Mouse (Mus musculus): ENCODE data around the gene Gm10061. TPM values are rescaled to one million over a fixed set of nuclear protein-coding genes. Genes with fewer than 3 reads are reported as not detected.
"Not testable (repeated sequence)": the region's sequence is repeated elsewhere in the genome, so short reads cannot be mapped to it uniquely, and the experiment has no call there.

Gm10061 gene
- not detected in 2 replicates for total RNA-seq (2017)

DNA sequence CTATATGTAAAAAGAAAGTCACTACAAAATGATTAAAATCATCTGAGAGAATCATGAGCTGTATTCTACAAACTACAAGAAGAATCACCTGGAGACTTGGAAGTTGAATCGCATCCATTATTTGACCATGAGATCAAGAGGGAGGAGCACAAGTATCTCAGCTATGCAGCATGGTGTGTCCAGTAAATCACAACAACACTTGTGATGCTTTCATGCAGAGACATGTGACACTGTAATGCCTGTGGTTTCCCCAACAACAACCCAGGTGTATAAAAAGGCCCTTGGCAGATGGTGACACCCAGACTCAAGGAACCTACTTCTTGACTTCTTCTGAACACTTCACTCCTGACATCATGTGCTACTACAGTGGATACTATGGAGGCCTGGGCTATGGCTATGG is at the start of gene Gm10061:
TSS of gene Gm10061 (plus strand) at position 301 of the 400 bp plus-strand sequence.
- no peak for ATAC-seq (replicated peaks; ENCODE audit: low read depth, poor library complexity, severe bottlenecking)

DNA sequence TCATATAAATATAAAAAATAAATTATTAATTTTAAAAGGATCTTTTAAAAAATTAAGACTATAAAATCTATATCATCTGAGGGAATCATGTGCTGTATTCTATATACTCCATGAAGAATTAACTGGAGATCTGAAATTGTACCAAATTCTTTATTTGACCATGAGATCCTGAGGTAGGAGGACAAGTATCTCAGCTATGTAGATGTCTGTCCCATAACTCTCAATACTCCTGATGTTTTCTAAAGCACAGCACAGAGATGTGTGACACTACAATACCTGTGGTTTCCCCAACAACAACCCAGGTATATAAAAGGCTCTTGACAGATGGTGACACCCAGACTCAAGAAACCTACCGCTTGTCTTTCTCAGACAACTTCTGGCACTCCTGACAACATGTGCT is 10.3 kb upstream of the Gm10061 start, which contains the start of gene Gm6358:
TSS of gene Gm6358 (plus strand) at position 301 of the 400 bp plus-strand sequence.
- ATAC-seq (replicated peaks; ENCODE audit: low read depth, poor library complexity, severe bottlenecking), result no peak

DNA sequence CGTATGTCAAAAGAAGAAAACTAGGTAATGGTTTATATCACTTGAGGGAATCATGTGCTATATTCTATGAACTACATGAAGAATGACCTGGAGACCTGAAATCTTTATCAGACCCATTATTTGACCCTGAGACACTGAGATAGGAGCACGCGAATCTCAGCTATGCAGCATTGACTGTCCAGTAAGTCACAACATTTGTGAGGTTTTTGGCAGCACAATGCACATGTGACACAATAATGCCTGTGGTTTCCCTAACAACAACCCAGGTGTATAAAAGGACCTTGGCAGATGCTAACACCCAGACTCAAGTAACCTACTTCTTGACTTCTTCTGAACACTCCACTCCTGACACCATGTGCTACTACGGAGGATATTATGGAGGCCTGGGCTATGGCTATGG is 6.8 kb downstream of the Gm10061 start, which contains the start of gene Gm9789:
TSS of gene Gm9789 (plus strand) at position 301 of the 400 bp plus-strand sequence.
- ATAC-seq (replicated peaks; ENCODE audit: low read depth, poor library complexity, severe bottlenecking), result no peak

DNA sequence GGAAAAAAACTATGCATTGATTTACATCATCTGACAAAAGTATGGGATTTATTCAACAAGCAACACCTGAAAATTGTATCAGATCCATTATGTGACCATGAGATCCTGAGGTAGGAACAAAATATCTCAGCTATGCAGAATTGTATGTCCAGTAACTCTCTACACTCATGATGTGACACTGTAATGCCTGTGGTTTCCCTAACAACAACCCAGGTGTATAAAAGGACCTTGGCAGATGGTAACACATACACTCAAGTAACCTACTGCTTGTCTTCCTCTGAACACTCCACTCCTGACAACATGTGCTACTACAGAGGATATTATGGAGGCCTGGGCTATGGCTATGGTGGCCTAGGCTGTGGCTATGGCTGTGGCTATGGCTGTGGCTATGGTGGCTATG is 18.3 kb downstream of the Gm10061 start, which contains the start of gene Gm7735:
TSS of gene Gm7735 (plus strand) at position 301 of the 400 bp plus-strand sequence.
- ATAC-seq (replicated peaks; ENCODE audit: low read depth, poor library complexity, severe bottlenecking), result not testable (repeated sequence)

DNA sequence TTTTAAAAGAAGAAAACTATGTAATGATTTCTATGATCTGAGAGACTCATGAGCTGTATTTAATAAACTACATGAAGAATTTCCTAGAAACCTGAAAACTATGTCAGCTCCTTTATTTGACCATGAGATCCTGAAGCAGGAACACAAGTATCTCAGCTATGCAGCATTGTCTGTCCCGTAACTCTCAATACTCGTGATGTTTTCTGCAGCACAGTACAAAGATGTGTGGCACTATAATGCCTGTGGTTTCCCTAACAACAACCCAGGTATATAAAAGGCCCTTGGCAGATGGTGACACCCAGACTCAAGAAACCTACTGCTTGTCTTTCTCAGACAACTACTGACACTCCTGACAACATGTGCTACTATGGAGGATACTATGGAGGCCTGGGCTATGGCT is 23.5 kb downstream of the Gm10061 start, which contains the start of gene 1110057P08Rik:
TSS of gene 1110057P08Rik (plus strand) at position 301 of the 400 bp plus-strand sequence.
- ATAC-seq (replicated peaks; ENCODE audit: low read depth, poor library complexity, severe bottlenecking), result no peak

DNA sequence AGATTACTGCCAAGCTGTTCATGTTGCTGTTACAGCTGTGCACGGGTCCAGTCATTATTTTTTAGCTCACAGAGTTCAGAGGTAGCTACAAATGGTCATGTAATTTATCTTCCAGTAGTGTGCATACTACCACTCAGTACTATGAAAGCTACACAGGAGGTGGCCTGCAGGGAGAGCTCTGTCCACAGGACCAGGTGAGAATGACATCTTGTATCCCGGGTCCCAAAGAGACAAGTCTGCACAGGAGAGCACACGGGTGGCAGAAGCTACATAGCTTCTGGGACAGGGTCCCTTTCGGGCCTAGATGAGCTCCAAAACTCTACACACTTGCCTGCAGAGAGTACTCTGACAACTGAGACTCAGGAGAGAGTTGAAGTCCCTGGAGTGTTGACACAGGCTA is 37.7 kb downstream of the Gm10061 start:
- ATAC-seq (replicated peaks; ENCODE audit: low read depth, poor library complexity, severe bottlenecking), result no peak

Other genes starting within 250 kb of the Gm10061 start
- not detected in 2 replicates for gene Krtap19-9b, start 218.8 kb upstream of the Gm10061 start, total RNA-seq (2017)
- not detected in 2 replicates for gene Krtap16-3, start 188.2 kb upstream of the Gm10061 start, total RNA-seq (2017)
- gene Krtap22-2, start 140.3 kb upstream of the Gm10061 start, total RNA-seq (2017), result not detected in 2 replicates
- not detected in 2 replicates for gene Gm10229, start 135.8 kb upstream of the Gm10061 start, total RNA-seq (2017)
- gene Krtap6-1, start 119.4 kb upstream of the Gm10061 start, total RNA-seq (2017), result not detected in 2 replicates
- gene Gm10228, start 109.6 kb upstream of the Gm10061 start, total RNA-seq (2017), result not detected in 2 replicates
- not detected in 2 replicates for gene Krtap6-5, start 103.2 kb upstream of the Gm10061 start, total RNA-seq (2017)
- gene 1110025L11Rik, start 87.1 kb upstream of the Gm10061 start, total RNA-seq (2017), result not detected in 2 replicates
- gene Krtap6-3, start 67.1 kb upstream of the Gm10061 start, total RNA-seq (2017), result not detected in 2 replicates
- not detected in 2 replicates for gene Gm6358, start 10.2 kb upstream of the Gm10061 start, total RNA-seq (2017)
- gene Gm9789, start 6.9 kb downstream of the Gm10061 start, total RNA-seq (2017), result not detected in 2 replicates
- not detected in 2 replicates for gene Gm7735, start 18.4 kb downstream of the Gm10061 start, total RNA-seq (2017)
- gene 1110057P08Rik, start 23.6 kb downstream of the Gm10061 start, total RNA-seq (2017), result not detected in 2 replicates
- not detected in 2 replicates for gene Krtap20-2, start 54.8 kb downstream of the Gm10061 start, total RNA-seq (2017)